Mouse (Mus musculus): ENCODE results near the gene Ankra2. TPM values are rescaled to one million over a fixed set of nuclear protein-coding genes. Genes with fewer than 3 reads are reported as not detected.

The Ankra2 gene
- polyA plus RNA-seq (2012): 11.1 and 11.9 TPM in 2 replicates

DNA sequence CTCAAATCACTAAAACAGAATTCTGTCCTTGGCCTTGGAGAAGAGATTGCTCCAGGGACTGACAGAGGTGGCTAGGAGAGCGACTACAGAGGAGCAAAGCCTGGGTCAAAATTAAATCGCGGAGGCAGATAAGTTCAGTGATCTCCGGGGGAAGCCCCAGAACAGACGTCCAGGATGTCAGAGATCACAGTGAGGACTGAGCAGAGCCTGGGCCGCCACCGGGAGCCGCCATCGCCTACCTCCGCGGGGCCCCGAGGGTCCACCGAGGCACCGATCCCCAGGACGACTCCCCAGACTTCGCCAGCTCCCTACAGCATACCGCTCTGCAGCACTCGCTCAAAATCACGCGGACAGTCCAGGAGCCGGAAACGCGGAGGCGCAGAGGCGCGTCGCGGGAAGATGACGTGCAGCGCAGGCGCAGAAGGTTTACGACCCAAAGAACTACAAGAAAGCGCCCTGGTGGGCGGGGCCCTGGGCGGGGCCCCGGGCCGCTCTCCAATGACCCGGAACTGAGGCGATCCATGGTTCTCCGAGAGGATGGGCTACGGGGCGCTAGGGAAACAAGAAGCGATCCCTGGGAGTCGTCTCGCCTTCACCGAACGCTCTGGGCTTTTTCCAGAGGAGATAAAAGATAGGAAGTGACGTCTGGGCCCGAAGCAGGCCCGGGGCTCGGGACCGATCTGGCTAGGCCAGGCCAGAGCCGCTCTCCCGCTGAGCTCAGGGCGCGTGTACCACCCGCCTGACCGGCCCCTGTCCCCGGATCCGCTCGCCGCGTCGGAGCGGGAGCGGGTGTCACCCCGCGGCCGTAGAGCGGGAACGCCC, at the start of gene Ankra2, which contains the start of gene Utp15:
TSS of gene Ankra2 (plus strand) at position 439 of the 822 bp plus-strand sequence.
TSS of gene Utp15 (minus strand) at position 406 of the 822 bp plus-strand sequence.

GRCm38 (mm10) chr13:98279686-98280085, 16.8 kb downstream of the Ankra2 start, which contains the start of gene Gm21976:
TSS of gene Gm21976 (plus strand) at chr13:98279887.

DNA sequence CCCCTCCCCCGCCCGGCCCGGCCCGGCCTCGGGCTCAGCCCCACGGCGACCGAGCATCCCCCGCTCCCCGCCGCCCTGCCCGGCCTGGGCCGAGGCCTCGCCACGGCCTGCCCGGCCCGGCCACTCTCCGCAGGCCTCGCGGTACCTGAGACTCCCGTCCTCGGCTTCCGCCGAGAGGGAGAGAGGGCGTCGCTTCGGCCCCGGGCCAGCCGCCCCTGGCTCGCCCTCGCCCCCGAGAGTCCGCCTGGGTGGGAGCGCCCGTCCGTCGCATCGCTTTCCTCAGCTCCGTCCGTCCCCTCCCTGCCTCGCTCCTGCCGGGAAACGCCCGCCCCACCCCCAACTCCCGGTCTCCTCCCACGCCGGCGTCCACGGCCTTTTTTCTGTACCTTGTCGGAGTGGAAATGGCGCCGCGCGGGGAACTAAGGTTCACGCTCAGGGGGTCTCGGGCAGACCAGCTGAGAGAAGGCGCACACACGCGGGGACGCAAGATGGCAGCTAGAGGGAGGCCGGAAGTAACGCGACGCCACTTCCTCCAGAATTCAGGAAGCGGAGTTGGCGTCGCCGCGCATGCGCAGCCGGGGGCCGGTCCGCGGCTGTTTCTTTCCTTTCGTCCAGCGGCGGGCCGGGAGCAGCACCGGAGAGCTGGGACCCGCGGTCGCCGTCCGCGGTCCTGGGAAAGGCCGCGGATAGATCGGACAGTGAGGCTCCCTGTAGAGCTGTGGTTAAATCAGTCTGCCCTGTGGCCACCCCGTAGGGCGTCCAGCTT, 53.8 kb downstream of the Ankra2 start, which contains the start of gene Btf3:
TSS of gene Btf3 (minus strand) at position 527 of the 766 bp plus-strand sequence.

Other genes starting within 250 kb of the Ankra2 start
- gene Arhgef28, start 56.6 kb upstream of the Ankra2 start, polyA plus RNA-seq (2012): 0.86 and 1.8 TPM in 2 replicates
- gene Utp15, start within 50 bp of the Ankra2 start, polyA plus RNA-seq (2012): 10.4 and 11.6 TPM in 2 replicates
- not detected in 2 replicates for gene Gm21976, start 16.8 kb downstream of the Ankra2 start, polyA plus RNA-seq (2012)
- 147 TPM in 2 replicates for gene Btf3, start 53.9 kb downstream of the Ankra2 start, polyA plus RNA-seq (2012)
- gene Foxd1, start 91.2 kb downstream of the Ankra2 start, polyA plus RNA-seq (2012): 0.03 and 0.04 TPM in 2 replicates
- 1.6 and 3.3 TPM in 2 replicates for gene Gm10320, start 228.9 kb downstream of the Ankra2 start, polyA plus RNA-seq (2012)